Mouse (Mus musculus): ENCODE results near the gene Ccr6. TPM values are rescaled to one million over a fixed set of nuclear protein-coding genes. Genes with fewer than 3 reads are reported as not detected.

Ccr6 gene
- polyA plus RNA-seq, 1 experiment from 2014 or later = 0.56 TPM

GRCm38 (mm10) chr17:8240517-8240916, 4.7 kb downstream of the Ccr6 start:
- 61% methylated on average over 4 of the region's 4 CpGs for WGBS
- Histone ChIP-seq H3K36me3 (ENCODE audit: insufficient read depth, low read length) (no peaks in the 10 kb centered on the region), H3K9ac (replicated peaks; ENCODE audit: low read depth) (no peak overlapping the region), H3K4me3 (ENCODE audit: low read depth, low read length) (no peak overlapping the region), H3K4me2 (replicated peaks; ENCODE audit: low read depth, low read length) (no peak overlapping the region), H3K9me3 (ENCODE audit: low read length) (no peaks in the 10 kb centered on the region), H3K27ac (ENCODE audit: low read length) (no peak overlapping the region), H3K4me1 (ENCODE audit: insufficient read depth, low read depth, low read length) (no peaks in the 10 kb centered on the region), H3K27me3 (replicated peaks; ENCODE audit: insufficient read depth, low read length) (no peaks in the 10 kb centered on the region)
- no peak for TF ChIP-seq CTCF (IDR thresholded peaks at IDR 0.05)
- no peak for TF ChIP-seq EP300 (IDR thresholded peaks at IDR 0.05)
- DNase-seq (ENCODE audit: low spot score) = no peak
- no peak for ATAC-seq

DNA sequence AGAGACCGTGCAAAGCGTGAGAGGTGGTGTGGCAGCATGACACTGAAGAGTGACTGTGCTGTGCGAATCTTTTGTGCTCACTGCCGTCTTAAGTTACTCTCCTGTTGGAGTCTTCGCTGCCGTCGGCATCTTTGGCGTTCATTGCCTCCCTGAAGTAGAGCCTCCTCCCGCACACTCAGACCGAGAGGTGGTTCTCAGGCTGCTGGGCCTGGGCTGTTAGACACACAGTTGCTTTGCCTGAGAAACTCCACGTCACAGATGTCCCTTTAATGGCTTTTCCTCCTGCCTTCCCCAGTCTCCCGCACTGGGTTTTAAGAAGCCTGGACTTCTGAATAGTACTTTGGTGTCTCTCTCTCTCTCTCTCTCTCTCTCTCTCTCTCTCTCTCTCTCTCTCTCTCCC, 5.8 kb downstream of the Ccr6 start:
- ATAC-seq = no peak
- TF ChIP-seq EP300 (IDR thresholded peaks at IDR 0.05) = no peak
- TF ChIP-seq CTCF (IDR thresholded peaks at IDR 0.05) = no peak
- 70% methylated on average over 12 of the region's 12 CpGs for WGBS

DNA sequence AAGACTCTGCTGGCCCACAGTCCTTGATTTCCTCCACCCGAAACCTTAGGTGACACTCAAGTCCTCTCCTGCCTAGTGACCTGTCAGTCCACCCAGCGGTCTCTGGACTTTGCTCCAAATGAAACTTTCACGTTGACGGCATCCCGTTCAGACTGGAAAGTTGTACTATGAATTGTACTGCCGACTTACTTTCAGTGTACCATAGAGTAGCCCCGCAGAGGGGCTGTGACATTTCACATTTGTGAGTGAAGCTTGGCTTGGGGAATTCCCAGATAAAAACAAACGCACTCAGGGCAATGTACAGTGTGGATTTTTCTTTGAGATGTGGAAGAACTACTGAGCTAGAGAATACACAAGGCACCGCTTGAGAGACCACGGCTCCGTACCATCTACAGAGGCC, 6.3 kb downstream of the Ccr6 start:
- Histone ChIP-seq H3K9ac (replicated peaks; ENCODE audit: low read depth) (no peak overlapping the region), H3K27ac (ENCODE audit: low read length) (no peak overlapping the region), H3K4me1 (ENCODE audit: insufficient read depth, low read depth, low read length) (no peaks in the 10 kb centered on the region), H3K36me3 (ENCODE audit: insufficient read depth, low read length) (no peaks in the 10 kb centered on the region), H3K4me2 (replicated peaks; ENCODE audit: low read depth, low read length) (no peak overlapping the region), H3K27me3 (replicated peaks; ENCODE audit: insufficient read depth, low read length) (no peaks in the 10 kb centered on the region), H3K9me3 (ENCODE audit: low read length) (no peaks in the 10 kb centered on the region), H3K4me3 (ENCODE audit: low read depth, low read length) (no peak overlapping the region)
- DNase-seq (ENCODE audit: low spot score) (no peak), ATAC-seq (no peak)
- TF ChIP-seq CTCF (IDR thresholded peaks at IDR 0.05) (no peak), EP300 (IDR thresholded peaks at IDR 0.05) (no peak)
- 83% methylated on average over 11 of the region's 11 CpGs for WGBS

More for the DNA sequence above, 5.8 kb downstream of the Ccr6 start:
- Histone ChIP-seq H3K4me1 (ENCODE audit: insufficient read depth, low read depth, low read length) (no peaks in the 10 kb centered on the region), H3K4me2 (replicated peaks; ENCODE audit: low read depth, low read length) (no peak overlapping the region), H3K36me3 (ENCODE audit: insufficient read depth, low read length) (no peaks in the 10 kb centered on the region), H3K4me3 (ENCODE audit: low read depth, low read length) (no peak overlapping the region), H3K27ac (ENCODE audit: low read length) (no peak overlapping the region), H3K9ac (replicated peaks; ENCODE audit: low read depth) (no peak overlapping the region), H3K27me3 (replicated peaks; ENCODE audit: insufficient read depth, low read length) (no peaks in the 10 kb centered on the region), H3K9me3 (ENCODE audit: low read length) (no peaks in the 10 kb centered on the region)
- no peak for DNase-seq (ENCODE audit: low spot score)

DNA sequence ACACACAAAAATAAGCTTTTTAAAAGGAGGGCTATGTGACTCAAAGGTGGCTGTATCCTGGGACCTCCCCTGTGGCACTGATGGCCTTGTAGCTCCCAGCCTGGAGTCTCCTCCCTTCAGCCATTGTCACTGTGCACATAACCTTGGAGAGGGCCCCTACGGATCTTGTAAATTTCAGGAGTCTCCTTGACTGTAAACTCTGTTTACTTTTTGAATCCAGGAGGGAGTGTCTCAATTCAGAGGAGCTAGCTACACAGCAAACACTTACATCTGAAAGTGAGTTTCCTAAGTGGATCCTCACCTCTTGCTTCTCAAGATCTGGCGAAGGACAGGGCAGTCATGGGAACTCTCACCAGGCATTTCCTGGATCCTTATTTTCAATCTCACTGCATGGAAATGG, 8.3 kb downstream of the Ccr6 start:
- Histone ChIP-seq H3K4me3 (ENCODE audit: low read depth, low read length) (no peak overlapping the region), H3K36me3 (ENCODE audit: insufficient read depth, low read length) (no peaks in the 10 kb centered on the region), H3K27ac (ENCODE audit: low read length) (no peak overlapping the region), H3K9me3 (ENCODE audit: low read length) (no peaks in the 10 kb centered on the region), H3K9ac (replicated peaks; ENCODE audit: low read depth) (no peak overlapping the region), H3K4me2 (replicated peaks; ENCODE audit: low read depth, low read length) (no peak overlapping the region), H3K27me3 (replicated peaks; ENCODE audit: insufficient read depth, low read length) (no peaks in the 10 kb centered on the region), H3K4me1 (ENCODE audit: insufficient read depth, low read depth, low read length) (no peaks in the 10 kb centered on the region)
- DNase-seq (ENCODE audit: low spot score) (peak; percentile 69), ATAC-seq (peak; percentile 81)
- 33% methylated on average over 2 of the region's 2 CpGs for WGBS
- peak; percentile 41; the same call in 1 of the 2 replicates for TF ChIP-seq EP300 (IDR thresholded peaks at IDR 0.05)
- no peak for TF ChIP-seq CTCF (IDR thresholded peaks at IDR 0.05)

DNA sequence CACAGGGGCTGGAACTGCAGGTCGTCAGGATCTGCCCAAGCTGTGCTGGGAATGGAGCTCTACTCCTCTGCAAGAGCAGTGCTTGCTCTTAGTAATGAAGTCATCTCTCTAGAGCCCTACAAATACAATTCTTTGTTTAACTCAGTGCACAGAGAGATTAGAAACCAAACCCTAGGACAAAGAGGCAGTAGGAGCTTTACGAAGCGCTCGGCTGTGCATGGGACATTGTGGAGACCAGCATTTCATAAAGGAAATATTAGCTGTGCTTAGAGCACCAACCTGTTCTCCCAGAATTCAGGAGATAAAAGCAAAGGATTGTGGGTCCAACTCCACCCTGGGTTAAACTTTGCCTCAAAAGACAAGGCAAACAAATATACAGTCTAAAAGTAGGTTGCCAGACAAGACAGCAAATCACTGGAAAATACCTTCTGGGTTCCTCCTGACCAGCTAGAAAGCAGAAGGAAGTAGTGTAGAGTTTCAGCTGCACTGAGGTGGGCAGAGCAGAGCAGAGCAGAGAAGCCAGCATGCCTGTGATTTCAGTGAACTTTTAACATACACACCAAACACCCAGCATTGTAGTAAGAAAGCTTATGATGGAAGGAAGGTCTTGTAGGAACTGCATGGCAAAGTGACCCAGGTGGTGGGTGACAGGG, 10.4 kb downstream of the Ccr6 start:
- 54% methylated on average over 4 of the region's 4 CpGs for WGBS
- no peak for TF ChIP-seq EP300 (IDR thresholded peaks at IDR 0.05)
- TF ChIP-seq CTCF (IDR thresholded peaks at IDR 0.05) = no peak
- no peak overlapping the region for H3K9ac ChIP-seq (replicated peaks; ENCODE audit: low read depth)

DNA sequence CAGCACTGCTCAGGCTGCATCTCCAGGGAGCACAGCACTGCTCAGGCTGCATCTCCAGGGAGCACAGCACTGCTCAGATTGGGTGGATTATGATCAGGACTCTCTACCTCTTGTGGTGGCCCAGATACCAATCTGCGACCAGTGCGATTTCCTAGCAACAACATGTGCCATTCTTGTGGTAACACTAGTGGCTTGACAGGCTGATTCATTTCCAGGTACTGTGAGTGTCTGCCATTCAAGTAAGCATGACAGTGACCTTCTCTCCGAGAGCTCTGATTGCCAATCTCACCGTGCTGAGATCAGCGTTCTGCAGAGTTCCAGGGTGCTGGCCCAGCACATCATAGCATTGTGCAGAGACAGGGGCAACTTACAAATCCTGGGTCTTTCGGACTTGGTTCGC, 15.9 kb downstream of the Ccr6 start:
- WGBS = 81% methylated on average over 7 of the region's 7 CpGs
- H3K4me2 ChIP-seq (replicated peaks; ENCODE audit: low read depth, low read length) = no peak overlapping the region
- H3K4me1 ChIP-seq (ENCODE audit: insufficient read depth, low read depth, low read length) = no peaks in the 10 kb centered on the region
- H3K9ac ChIP-seq (replicated peaks; ENCODE audit: low read depth) = no peak overlapping the region
- ATAC-seq (no peak), DNase-seq (ENCODE audit: low spot score) (no peak)
- H3K9me3 ChIP-seq (ENCODE audit: low read length) = no peaks in the 10 kb centered on the region
- H3K4me3 ChIP-seq (ENCODE audit: low read depth, low read length) = no peak overlapping the region
- no peak for TF ChIP-seq EP300 (IDR thresholded peaks at IDR 0.05)
- TF ChIP-seq CTCF (IDR thresholded peaks at IDR 0.05) = no peak
- no peaks in the 10 kb centered on the region for H3K27me3 ChIP-seq (replicated peaks; ENCODE audit: insufficient read depth, low read length)
- H3K27ac ChIP-seq (ENCODE audit: low read length) = no peak overlapping the region
- H3K36me3 ChIP-seq (ENCODE audit: insufficient read depth, low read length) = no peaks in the 10 kb centered on the region

More for the DNA sequence above, 10.4 kb downstream of the Ccr6 start:
- Histone ChIP-seq H3K4me3 (ENCODE audit: low read depth, low read length) (no peak overlapping the region), H3K36me3 (ENCODE audit: insufficient read depth, low read length) (no peaks in the 10 kb centered on the region), H3K4me2 (replicated peaks; ENCODE audit: low read depth, low read length) (no peak overlapping the region), H3K9me3 (ENCODE audit: low read length) (no peaks in the 10 kb centered on the region), H3K4me1 (ENCODE audit: insufficient read depth, low read depth, low read length) (no peaks in the 10 kb centered on the region), H3K27ac (ENCODE audit: low read length) (no peak overlapping the region), H3K27me3 (replicated peaks; ENCODE audit: insufficient read depth, low read length) (no peaks in the 10 kb centered on the region)
- no peak for ATAC-seq
- DNase-seq (ENCODE audit: low spot score) = no peak

- Histone ChIP-seq H3K9ac (replicated peaks; ENCODE audit: low read depth) (no peak overlapping the region), H3K4me1 (ENCODE audit: insufficient read depth, low read depth, low read length) (no peaks in the 10 kb centered on the region), H3K27ac (ENCODE audit: low read length) (no peak overlapping the region), H3K36me3 (ENCODE audit: insufficient read depth, low read length) (no peaks in the 10 kb centered on the region), H3K9me3 (ENCODE audit: low read length) (no peaks in the 10 kb centered on the region), H3K4me2 (replicated peaks; ENCODE audit: low read depth, low read length) (no peak overlapping the region), H3K27me3 (replicated peaks; ENCODE audit: insufficient read depth, low read length) (no peaks in the 10 kb centered on the region), H3K4me3 (ENCODE audit: low read depth, low read length) (no peak overlapping the region)
- ATAC-seq = no peak
- no peak for DNase-seq (ENCODE audit: low spot score)
- TF ChIP-seq CTCF (IDR thresholded peaks at IDR 0.05) (no peak), EP300 (IDR thresholded peaks at IDR 0.05) (no peak)
Observed at GRCm38 (mm10) chr17:8254268-8254667, 18.4 kb downstream of the Ccr6 start.

All from lung, postnatal 0 days (tissue).